Mouse (Mus musculus): ENCODE measurements around the gene Cyp1a1. TPM values are rescaled to one million over a fixed set of nuclear protein-coding genes. Genes with fewer than 3 reads are reported as not detected.

Gene Cyp1a1
- total RNA-seq (2021) = under 1 TPM; 0.13 to 0.22 TPM
- long read RNA-seq, experiment 1 = 0 reads
- long read RNA-seq, experiment 2, partial matches to known transcripts = 0 of 1 reads
- long read RNA-seq, experiment 2, other reads (novel, unspliced or antisense) = 0 of 1 reads

GRCm38 (mm10) chr9:57687751-57688150 lies at the start of gene Cyp1a1:
Gene Cyp1a1, plus strand, starts transcription at chr9:57687928.
- intact Hi-C loops (cut with DNase I) = no loop called here
- DNase-seq (ENCODE audit: low spot score in 2 of 2) = no peak

GRCm38 (mm10) chr9:57638651-57639459 lies 48.9 kb upstream of the Cyp1a1 start:
- intact Hi-C loops (cut with DNase I) = no loop called here
- no peak for DNase-seq (ENCODE audit: low spot score in 2 of 2)

GRCm38 (mm10) chr9:57639661-57640328 lies 47.9 kb upstream of the Cyp1a1 start:
- no peak for DNase-seq (ENCODE audit: low spot score in 2 of 2)
- intact Hi-C loops (cut with DNase I) = no loop called here

GRCm38 (mm10) chr9:57640384-57640783 lies 47.3 kb upstream of the Cyp1a1 start:
- intact Hi-C loops (cut with DNase I) = no loop called here
- DNase-seq (ENCODE audit: low spot score in 2 of 2) = no peak

- intact Hi-C loops (cut with DNase I) = no loop called here
- DNase-seq (ENCODE audit: low spot score in 2 of 2) = no peak
Measured at GRCm38 (mm10) chr9:57641022-57641421, 46.7 kb upstream of the Cyp1a1 start.

- intact Hi-C loops (cut with DNase I) = no loop called here
- DNase-seq (ENCODE audit: low spot score in 2 of 2) = no peak
Measured at GRCm38 (mm10) chr9:57641775-57642550, 45.8 kb upstream of the Cyp1a1 start.

GRCm38 (mm10) chr9:57643169-57643855 lies 44.4 kb upstream of the Cyp1a1 start:
- intact Hi-C loops (cut with DNase I) = no loop called here
- no peak for DNase-seq (ENCODE audit: low spot score in 2 of 2)

- intact Hi-C loops (cut with DNase I) = no loop called here
- no peak for DNase-seq (ENCODE audit: low spot score in 2 of 2)
Measured at GRCm38 (mm10) chr9:57643856-57644180, 43.9 kb upstream of the Cyp1a1 start.

GRCm38 (mm10) chr9:57644442-57644943 lies 43.2 kb upstream of the Cyp1a1 start:
- intact Hi-C loops (cut with DNase I) = no loop called here
- no peak for DNase-seq (ENCODE audit: low spot score in 2 of 2)

GRCm38 (mm10) chr9:57644944-57645893 lies 42.5 kb upstream of the Cyp1a1 start:
- DNase-seq (ENCODE audit: low spot score in 2 of 2) = peak; percentile 86 to 94
- intact Hi-C loops (cut with DNase I) = no loop called here

- intact Hi-C loops (cut with DNase I) = no loop called here
- DNase-seq (ENCODE audit: low spot score in 2 of 2) = no peak
Measured at GRCm38 (mm10) chr9:57646551-57647103, 41.1 kb upstream of the Cyp1a1 start.

- intact Hi-C loops (cut with DNase I) = no loop called here
- no peak for DNase-seq (ENCODE audit: low spot score in 2 of 2)
Measured at GRCm38 (mm10) chr9:57647286-57648108, 40.2 kb upstream of the Cyp1a1 start.

GRCm38 (mm10) chr9:57650130-57650785 lies 37.5 kb upstream of the Cyp1a1 start:
- intact Hi-C loops (cut with DNase I) = loop anchor here (5.0 to 10.0 kb wide), 2 partner anchors 128 to 345 kb away; partner anchors contain the start of gene Cox5a
- DNase-seq (ENCODE audit: low spot score in 2 of 2) = no peak

GRCm38 (mm10) chr9:57650786-57651311 lies 36.9 kb upstream of the Cyp1a1 start:
- intact Hi-C loops (cut with DNase I) = loop anchor here (5.0 to 10.0 kb wide), 2 partner anchors 129 to 344 kb away; partner anchors contain the start of gene Cox5a
- DNase-seq (ENCODE audit: low spot score in 2 of 2) = peak in 1 of 2 experiments; percentile 54

GRCm38 (mm10) chr9:57652351-57652750 lies 35.4 kb upstream of the Cyp1a1 start:
- intact Hi-C loops (cut with DNase I) = loop anchor here (5.0 to 10.0 kb wide), 2 partner anchors 130 to 342 kb away; partner anchors contain the start of gene Cox5a
- DNase-seq (ENCODE audit: low spot score in 2 of 2) = no peak

- no peak for DNase-seq (ENCODE audit: low spot score in 2 of 2)
- intact Hi-C loops (cut with DNase I) = loop anchor here (5.0 to 10.0 kb wide), 2 partner anchors 131 to 342 kb away; partner anchors contain the start of gene Cox5a
Measured at GRCm38 (mm10) chr9:57652855-57653254, 34.9 kb upstream of the Cyp1a1 start.

Measured in left cerebral cortex, postnatal 14 days (tissue).